Mouse (Mus musculus): ENCODE data around the gene Obox2.
"Not testable (repeated sequence)": the region's sequence is repeated elsewhere in the genome, so short reads cannot be mapped to it uniquely, and the experiment has no call there.

The Obox2 gene

GRCm38 (mm10) chr7:15388421-15388998, at the start of gene Obox2, which contains the start of gene Obox1:
TSS of gene Obox2 (plus strand) at chr7:15388721.
TSS of gene Obox1 (plus strand) at chr7:15388948.
- not testable (repeated sequence) for DNase-seq (ENCODE audit: low spot score)

DNA sequence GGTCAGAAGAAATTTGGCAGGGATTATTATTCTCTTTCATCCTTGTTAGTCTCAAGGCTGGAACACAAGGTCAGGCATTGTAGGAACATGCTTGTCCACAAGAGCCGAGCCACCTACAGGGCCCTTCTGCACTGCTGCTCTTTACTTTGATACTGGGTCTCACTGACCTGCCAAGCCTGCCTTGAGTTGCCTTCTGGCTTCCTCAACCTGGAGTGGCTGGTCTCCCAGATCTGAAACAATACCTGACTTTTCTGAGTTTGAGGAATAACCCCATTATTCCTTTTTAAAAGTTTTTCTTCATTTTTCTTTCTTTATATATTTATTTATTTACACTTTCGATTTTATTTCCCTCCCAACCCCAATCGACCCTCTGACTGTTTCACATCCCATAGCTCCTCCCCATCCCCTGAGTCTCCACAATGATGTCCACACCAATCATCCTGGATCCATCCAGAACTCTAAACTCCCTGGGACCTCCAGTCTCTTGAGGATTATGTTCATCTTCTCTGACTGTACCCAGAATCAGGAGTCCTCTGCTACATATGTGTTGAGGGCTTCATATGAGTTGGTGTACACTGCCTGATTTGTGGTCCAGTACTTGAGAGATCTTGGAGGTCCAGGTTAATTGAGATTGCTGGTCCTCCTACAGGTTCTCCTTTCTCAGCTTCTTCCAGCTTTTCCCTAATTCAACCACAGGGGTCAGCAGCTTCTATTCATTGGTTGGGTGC, 10.8 kb downstream of the Obox2 start:
- DNase-seq (ENCODE audit: low spot score), result not testable (repeated sequence)

- not testable (repeated sequence) for DNase-seq (ENCODE audit: low spot score)
These were observed 18.3 kb downstream of the Obox2 start for GRCm38 (mm10) chr7:15406816-15407215.

DNA sequence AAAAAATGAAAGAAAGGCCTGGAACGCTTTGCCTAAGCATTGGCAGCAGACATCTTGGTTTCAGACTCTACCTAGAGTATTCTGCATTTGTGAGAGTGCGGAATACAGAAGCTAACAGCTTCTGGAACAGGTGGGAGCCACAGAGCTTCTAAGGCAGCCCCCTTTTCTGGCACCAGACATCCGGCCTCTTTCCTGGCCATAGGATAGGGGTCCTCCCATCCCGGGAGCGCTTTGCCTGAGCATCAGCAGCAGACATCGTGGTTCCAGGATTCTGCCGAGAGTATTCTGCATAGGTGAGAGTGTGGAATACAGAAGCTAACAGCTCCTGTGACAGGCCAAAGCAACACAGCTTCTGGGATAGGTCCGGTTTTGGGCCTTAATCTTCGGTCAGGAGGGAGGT, 29.5 kb downstream of the Obox2 start:
- not testable (repeated sequence) for DNase-seq (ENCODE audit: low spot score)

DNA sequence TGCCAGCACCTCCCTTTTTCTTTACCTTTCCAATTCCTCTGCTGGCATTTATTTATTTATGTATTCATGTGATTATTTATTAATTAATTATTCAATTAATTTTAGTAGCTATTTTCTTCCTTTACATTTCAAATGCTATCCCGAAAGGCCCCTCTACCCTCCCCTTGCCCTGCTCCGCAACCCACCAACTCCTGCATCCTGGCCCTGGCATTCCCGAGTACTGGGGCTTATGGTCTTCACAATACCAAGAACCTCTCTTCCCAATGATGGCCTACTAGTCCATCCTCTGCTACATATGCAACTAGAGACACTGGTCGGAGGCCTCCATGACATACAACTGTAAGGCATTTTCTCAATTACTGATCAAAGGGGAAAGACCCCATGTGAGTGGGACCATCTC, 37.0 kb downstream of the Obox2 start:
- not testable (repeated sequence) for DNase-seq (ENCODE audit: low spot score)
